Mouse (Mus musculus): ENCODE results near the gene Jmjd6.

The Jmjd6 gene

DNA sequence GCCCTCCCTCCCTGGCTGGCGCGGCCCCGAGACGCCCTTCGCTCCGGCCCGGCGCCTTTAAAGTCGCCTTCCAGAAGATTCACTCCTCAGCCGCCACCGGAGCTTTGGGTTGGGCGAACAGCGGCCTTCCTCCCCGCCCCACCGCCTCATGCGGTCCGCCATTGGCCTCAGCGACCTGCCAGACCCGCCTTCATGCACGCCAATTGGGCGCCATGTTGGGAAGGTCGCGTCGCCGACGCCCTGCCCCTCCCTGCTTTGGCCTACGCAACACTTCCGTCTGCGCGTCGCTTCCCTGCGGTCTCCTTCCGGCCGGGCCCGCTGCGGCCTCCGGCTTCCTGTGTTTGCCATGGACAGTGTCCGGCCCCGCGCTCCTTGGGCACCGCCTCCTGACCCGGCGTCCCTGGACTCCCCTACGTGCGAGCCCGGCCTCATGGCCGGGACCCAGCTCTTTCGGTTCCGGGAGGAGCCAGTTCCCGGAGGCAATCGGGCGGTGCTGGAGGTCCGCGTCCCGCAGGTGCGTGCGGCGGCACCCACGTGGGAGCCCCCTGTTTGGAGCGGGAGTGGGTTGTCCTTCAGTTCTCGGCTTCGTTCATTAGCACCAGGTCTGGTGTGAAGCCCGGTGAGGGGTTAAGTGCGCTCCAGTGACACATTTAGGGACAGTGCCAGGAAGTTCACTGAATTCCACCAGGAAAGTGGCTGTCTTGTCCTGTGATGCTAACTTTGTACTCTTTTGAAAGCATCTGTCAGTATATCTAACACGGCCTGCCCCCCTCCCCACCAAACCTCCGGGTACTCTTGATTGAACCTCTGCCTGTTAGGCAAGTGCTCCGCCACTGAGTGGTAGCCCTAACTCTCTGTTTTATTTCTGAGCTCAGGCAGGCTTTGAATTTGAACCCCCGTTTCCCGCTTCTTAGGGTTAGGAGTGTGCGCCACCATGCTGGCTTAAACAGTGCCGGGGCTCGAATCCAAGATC lies at the start of gene Jmjd6, which contains the start of gene Mettl23:
TSS of gene Jmjd6 (minus strand) at position 189 of the 973 bp plus-strand sequence.
TSS of gene Mettl23 (plus strand) at position 18 of the 973 bp plus-strand sequence.
- DNase-seq (ENCODE audit: extremely low read depth, low read depth), result peak; percentile 90

DNA sequence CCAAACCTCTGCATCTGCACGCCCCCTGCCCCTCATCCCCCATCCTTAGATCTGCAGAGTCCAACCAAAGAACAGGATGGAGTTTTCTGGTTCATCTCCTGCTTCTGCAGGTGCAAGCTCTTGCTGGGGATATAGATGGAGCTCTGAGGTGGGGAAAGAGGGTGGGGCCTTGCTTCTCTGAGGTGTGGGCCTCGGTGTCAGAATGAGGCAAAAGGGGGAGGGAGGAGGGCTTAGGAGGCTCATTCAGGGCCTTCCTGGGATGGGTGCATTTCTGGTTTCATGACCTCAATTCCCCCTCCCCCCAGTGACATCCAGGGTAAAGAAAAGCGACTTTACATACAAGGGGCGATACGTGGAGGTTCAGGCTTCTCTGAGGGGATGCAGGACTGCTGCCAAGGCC lies 43.9 kb upstream of the Jmjd6 start:
- no peak for DNase-seq (ENCODE audit: extremely low read depth, low read depth)

- DNase-seq (ENCODE audit: extremely low read depth, low read depth), result peak; percentile 61
Measured at GRCm38 (mm10) chr11:116885275-116886151, 42.3 kb upstream of the Jmjd6 start.

GRCm38 (mm10) chr11:116884061-116884460 lies 40.8 kb upstream of the Jmjd6 start:
- no peak for DNase-seq (ENCODE audit: extremely low read depth, low read depth)

GRCm38 (mm10) chr11:116882446-116882845 lies 39.2 kb upstream of the Jmjd6 start:
- no peak for DNase-seq (ENCODE audit: extremely low read depth, low read depth)

- no peak for DNase-seq (ENCODE audit: extremely low read depth, low read depth)
Measured at GRCm38 (mm10) chr11:116881440-116881839, 38.2 kb upstream of the Jmjd6 start.

- no peak for DNase-seq (ENCODE audit: extremely low read depth, low read depth)
Measured at GRCm38 (mm10) chr11:116880839-116881238, 37.6 kb upstream of the Jmjd6 start.

GRCm38 (mm10) chr11:116878454-116878853 lies 35.2 kb upstream of the Jmjd6 start:
- DNase-seq (ENCODE audit: extremely low read depth, low read depth), result no peak

GRCm38 (mm10) chr11:116873987-116874386 lies 30.7 kb upstream of the Jmjd6 start:
- DNase-seq (ENCODE audit: extremely low read depth, low read depth), result no peak

DNA sequence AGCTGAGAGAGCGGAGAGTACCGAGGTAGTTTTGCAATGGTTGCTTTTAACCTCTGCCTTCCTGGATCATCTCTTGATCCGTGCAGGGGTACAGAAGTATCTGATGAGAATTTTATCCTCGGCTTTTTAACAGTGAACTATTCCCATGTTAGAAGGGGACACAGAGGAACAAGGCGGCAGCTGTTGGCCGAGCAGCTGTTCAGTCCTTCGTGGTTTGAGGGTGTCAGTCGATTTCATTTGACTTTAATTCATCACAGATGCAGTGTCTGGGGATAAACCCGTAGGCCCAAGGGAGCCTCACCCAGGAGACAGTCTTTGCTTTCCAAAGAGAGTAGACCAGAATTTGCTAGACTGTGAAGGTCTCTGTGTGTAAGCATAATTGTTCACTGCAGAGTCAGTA lies 28.3 kb upstream of the Jmjd6 start:
- DNase-seq (ENCODE audit: extremely low read depth, low read depth), result no peak

DNA sequence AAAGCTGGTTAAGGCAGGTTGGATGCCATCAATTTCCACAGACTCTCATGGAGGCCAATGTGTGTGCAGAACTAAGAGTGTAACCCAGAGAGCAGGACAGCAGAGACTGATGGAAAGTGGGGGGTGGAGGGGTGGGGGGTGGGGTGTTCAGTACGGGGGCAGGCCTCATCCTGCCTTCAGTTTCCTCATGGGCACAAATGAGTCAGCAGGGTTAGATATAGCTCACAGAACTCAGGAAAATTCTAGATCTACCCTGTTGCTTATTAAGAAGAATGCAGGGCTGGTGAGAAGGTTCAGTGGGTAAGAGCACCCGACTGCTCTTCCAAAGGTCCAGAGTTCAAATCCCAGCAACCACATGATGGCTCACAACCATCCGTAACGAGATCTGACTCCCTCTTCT lies 26.4 kb upstream of the Jmjd6 start:
- no peak for DNase-seq (ENCODE audit: extremely low read depth, low read depth)

DNA sequence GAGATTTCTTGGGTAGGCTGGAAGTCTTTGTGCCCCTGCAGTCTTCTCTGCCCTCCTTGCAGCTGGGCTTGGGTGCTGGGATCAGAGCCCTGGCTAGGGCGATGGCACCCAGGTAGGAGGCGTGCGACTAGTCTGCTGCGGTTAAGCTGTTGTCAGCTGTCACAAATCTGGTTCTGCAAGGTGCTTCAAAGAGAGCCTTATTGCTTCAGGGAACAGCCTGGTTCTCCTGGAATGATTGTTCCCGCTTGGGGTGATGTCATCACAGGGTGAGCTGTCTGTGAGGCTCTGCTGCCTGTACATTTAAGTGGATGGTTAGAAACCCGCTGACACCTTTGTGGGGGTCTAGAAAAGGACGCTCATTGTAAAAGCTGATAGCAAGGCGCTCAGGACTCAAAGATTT lies 26.0 kb upstream of the Jmjd6 start:
- DNase-seq (ENCODE audit: extremely low read depth, low read depth), result no peak

DNA sequence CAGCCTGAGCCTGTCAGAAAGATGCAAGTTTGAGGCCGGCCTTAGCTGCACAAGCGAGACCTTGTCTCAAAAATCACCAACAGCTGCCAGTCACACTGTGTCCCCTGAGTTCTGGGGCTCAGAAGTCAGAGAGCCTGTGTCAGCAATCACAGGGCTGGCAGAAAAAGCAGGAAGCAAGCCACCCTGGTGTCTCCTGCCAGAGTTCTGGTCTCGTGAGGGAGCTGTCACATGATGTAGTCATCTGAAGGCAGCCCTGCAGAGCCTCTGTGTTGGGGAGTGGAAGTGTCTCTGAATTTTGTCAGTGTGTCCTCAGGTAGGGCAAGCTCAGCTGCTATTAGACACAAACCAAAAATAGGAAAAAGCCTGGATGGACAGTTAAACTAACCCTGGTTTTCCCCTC lies 24.9 kb upstream of the Jmjd6 start:
- no peak for DNase-seq (ENCODE audit: extremely low read depth, low read depth)

- DNase-seq (ENCODE audit: extremely low read depth, low read depth), result no peak
Measured at GRCm38 (mm10) chr11:116865945-116866585, 22.8 kb upstream of the Jmjd6 start.

DNA sequence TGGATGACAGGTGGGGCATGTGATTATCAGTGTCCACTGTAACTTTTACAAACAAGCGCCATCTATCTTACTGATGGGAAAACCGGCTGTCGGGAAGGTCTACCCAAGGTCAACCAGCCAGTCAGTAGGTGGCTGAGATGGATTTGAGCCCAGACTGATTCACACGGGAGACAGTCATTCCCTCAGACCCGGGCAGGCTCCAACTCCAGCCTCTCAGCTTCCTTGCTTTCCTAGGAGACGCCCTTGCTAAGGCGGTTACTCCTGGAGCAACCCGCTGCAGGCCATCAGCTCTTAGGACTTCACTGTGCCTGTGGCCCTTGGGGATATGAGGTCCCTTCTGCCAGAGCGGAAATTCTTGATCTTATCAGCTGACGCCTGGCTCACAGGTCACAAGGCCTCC lies 21.2 kb upstream of the Jmjd6 start:
- no peak for DNase-seq (ENCODE audit: extremely low read depth, low read depth)

- DNase-seq (ENCODE audit: extremely low read depth, low read depth), result no peak
Measured at GRCm38 (mm10) chr11:116857183-116857850, 14.1 kb upstream of the Jmjd6 start.

- no peak for DNase-seq (ENCODE audit: extremely low read depth, low read depth)
Measured at GRCm38 (mm10) chr11:116854279-116854678, 11.0 kb upstream of the Jmjd6 start.

DNA sequence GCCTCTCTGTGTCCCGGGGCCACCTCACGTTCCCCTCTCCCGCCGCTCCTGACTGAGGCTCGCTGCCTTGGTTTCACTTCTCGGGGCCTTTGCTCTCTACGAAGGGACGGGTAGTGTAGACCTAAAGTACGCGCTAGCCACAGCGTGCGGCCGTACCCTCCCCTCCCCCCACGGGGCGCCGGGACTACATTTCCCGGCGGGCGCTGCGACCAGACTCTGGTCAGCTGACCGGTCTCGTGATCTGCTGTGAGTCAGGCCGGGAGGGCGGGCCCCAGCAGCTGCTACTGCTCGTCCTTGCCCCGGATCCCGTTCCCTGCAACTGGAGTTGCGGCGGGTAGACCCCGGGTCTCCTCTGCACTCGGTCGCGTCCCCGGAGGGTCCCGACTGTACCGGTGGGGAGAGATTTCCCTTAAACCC lies 10.3 kb upstream of the Jmjd6 start:
- peak; percentile 78 for DNase-seq (ENCODE audit: extremely low read depth, low read depth)

- DNase-seq (ENCODE audit: extremely low read depth, low read depth), result peak; percentile 90
Measured at GRCm38 (mm10) chr11:116852891-116853511, 9.8 kb upstream of the Jmjd6 start, which contains the start of gene Srsf2. TSS of gene Srsf2 (minus strand) at chr11:116853094.

DNA sequence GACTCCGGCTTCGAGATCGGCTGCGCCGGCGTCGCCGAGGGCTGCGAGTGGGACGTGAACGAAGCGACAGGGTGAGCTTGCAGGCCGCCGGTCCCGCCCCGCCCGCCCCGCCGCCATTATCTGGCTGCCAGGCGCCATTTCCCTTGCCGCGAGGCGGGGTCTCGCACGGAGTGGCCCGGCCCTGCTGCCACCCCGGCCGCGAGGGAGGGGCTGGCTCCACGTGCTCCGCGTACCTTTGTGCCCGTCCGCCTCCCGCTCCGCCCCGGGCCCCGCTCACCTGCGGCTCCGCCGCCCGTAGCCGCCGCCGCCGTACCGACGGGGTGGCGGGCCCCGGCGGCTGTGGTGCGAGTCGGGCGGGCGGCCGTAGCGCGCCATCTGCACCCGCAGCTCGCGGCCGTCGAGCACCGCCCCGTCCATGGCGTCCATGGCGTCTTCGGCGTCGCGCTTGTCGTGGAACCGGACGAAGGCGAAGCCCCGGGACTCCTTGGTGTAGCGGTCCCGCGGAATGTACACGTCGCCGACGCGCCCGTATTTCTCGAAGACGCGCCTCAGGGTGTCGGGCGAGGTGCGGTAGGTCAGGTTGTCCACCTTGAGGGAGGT lies 9.1 kb upstream of the Jmjd6 start, which contains the start of gene Mfsd11:
TSS of gene Mfsd11 (plus strand) at position 150 of the 600 bp plus-strand sequence.
- DNase-seq (ENCODE audit: extremely low read depth, low read depth), result no peak

All from MEL-GATA-1-ER (cell line).